Mouse (Mus musculus) NIH3T3 (cell line): ENCODE data around the gene Il23a.
A peak's percentile ranks its signal among the peaks of the same experiment; 100 is the strongest.
"Not testable (repeated sequence)": the region's sequence is repeated elsewhere in the genome, so short reads cannot be mapped to it uniquely, and the experiment has no call there.

Experiments
- DNase-seq: peaks from one replicate; pipeline ENCODE4 v3.0.0-alpha.2; 2012; ENCODE audit warnings: low read depth

Il23a gene

DNA sequence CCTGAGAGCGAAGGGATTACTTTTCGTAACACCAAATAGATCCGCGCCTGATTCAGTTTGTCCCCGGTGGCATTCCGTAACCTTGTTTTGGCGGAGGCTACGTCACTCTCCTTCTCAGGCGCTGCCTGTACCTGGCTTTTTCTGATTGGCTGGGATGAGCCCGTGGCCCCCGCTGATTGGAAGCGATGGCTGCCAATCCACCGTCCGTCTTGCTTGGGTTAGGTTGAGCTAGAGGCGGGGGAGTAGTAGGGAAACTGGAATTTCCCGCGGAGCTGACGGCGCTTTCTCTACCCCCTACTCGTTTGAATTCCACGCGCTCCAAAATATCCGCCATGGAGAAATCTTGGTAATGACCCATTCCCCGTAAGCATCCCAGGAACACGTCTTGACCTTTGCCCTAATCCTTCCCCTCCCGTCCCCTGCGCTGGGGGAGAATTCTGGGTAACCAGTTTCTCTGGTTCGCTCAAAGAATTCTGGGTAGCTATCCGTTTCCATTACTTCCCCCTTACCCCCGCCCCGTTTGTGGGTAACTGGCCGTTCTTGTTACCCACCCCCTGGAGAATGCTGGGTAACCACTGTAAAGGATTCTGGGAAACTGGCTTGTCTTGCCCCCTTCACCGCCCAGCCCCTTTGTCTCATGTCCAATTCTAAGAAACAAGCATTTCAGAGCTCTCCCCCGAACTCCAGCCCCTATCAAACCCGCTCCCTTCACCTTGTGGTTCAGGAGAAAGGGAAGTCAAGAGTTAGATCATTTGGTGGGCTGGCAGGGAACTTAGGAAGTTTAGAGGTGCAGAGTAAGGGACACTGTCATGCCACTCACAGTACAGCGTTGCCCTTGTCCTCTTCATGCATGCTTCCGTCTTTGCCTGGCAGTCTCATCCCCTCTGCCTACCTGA is 4.8 kb upstream of the Il23a start, which contains the start of gene Pan2:
Gene Pan2, plus strand, starts transcription at position 210 of the 896 bp plus-strand sequence.
- DNase-seq, result peak; percentile 100

DNA sequence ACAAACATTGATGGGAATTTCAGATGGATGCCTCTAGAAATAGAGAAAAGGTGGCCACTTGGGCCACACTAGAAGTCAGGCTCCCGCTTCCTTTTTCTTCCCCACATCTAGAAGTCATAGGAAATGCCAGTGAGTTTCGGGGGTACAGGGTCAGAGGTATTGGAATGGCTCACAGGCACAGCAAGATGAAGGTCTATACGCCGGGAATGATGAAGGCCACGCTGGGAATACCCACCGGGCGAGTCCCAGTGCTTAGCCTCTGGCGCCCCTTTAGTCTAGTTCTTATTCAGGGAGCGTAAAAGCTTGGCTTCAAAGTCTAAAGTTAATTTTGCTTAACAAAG is 4.2 kb upstream of the Il23a start:
- no peak for DNase-seq

DNA sequence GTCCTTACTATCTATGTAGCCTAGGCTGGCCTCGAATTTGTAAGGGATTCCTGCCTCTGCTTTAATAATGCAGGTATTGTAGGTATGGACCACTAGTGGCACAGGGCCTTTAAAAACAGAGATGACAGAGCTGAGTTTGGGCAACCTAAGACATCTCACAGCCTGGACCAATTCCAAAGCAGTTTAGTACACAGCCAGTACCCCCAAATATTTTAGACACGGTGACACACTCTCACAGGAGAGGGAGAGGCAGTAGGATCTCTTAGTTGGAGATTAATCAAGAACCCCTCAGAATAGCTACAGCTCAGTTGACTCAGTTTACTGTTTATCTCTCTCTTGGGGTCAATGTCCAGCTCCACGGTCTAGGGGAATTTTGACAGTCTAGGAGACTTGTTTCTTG is 3.8 kb upstream of the Il23a start:
- peak; percentile 37 for DNase-seq

DNA sequence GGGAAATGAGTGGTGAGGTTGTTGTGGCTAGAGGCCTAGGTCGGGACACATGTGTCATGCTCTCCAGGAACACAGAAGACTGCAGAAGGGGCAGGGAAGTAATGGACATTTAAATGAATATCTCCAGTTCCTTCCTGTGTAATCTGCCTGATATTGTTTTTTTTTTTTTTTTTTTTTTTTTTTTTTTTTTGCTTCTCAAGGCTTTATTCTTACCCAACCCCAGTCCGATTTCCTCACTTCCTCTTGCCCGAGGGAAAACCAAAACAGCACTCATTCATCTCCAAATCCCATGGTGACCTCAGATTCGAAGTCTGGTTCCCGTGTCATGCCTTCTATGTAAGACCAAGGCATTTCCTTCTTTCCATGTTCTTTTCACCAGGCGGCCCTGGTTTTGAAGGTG is 309 bp downstream of the Il23a start:
- peak; percentile 61 for DNase-seq

DNA sequence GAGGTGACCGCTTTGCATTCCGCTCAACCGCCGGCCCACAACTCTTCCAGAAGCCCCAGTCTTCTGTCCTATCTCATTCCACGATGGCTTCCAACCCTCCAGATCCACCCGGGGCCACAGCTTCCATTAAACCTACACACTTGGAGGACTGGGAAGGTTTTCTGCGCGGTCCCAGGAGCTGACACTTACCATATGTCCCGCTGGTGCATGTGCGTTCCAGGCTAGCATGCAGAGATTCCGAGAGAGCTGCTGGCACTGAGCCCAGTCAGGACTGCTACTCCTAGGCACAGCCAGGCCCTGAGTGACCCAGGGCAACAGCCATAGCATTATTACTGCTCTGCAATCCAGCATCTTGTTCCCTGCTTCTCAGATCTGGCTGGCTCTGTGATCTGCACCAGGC is 930 bp downstream of the Il23a start:
- peak; percentile 22 for DNase-seq

DNA sequence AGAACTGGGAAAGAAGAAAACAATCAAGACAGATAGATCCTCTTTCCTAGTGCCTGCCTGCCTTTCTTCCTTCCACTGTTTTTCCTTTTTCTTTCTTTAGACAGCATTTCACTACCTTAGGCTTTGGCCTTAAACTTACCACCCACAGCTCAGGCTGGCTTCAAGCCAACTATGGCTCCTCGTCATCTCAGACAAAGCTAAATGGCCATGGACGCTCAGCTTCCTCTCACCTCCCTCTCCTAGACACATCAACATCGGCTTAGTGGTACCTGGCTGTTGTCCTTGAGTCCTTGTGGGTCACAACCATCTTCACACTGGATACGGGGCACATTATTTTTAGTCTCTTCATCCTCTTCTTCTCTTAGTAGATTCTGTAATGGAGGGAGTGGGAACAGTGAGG is 1.3 kb downstream of the Il23a start:
- DNase-seq, result peak; percentile 13

DNA sequence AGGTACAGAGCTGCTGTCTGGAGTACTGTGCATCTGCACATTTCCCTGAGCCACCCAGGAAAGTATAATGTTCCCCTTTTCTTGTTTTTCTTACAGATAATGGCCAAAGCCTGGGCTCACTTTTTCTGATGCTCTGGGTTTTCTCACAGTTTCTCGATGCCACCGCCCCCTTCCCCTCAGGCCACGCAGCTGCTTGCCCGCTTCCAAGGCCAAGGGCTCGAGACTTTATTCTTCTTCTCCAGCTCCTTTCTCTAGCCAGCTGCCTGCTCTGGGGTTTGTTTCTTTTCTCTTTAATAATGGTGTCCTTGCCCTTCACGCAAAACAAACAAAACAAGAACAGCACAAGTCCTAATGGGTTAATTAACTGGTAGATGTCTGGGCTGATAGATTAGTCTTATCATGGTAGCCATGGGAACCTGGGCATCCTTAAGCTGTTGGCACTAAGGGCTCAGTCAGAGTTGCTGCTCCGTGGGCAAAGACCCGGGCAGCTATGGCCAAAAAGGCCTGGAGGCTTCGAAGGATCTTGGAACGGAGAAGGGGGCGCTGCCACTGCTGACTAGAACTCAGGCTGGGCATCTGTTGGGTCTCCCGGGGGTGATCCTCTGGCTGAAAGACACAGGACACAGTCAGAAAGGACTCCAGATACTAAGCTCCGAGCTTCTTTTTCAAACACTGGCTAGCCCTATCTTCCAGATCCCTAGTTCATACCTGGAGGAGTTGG is 2.0 kb downstream of the Il23a start:
- DNase-seq, result no peak

DNA sequence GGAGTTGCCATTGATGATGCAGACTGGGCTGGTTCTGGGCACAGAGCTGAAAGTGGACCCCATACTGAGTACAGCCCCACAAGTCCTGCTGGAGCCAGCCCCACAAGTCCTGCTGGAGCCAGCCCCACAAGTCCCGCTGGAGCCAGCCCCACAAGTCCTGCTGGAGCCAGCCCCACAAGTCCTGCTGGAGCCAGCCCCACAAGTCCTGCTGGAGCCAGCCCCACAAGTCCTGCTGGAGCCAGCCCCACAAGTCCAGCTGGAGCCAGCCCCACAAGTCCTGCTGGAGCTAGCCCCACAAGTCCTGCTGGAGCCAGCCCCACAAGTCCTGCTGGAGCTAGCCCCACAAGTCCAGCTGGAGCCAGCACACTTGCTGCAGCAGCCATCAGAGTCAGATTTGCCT is 8.0 kb downstream of the Il23a start:
- DNase-seq, result not testable (repeated sequence)

DNA sequence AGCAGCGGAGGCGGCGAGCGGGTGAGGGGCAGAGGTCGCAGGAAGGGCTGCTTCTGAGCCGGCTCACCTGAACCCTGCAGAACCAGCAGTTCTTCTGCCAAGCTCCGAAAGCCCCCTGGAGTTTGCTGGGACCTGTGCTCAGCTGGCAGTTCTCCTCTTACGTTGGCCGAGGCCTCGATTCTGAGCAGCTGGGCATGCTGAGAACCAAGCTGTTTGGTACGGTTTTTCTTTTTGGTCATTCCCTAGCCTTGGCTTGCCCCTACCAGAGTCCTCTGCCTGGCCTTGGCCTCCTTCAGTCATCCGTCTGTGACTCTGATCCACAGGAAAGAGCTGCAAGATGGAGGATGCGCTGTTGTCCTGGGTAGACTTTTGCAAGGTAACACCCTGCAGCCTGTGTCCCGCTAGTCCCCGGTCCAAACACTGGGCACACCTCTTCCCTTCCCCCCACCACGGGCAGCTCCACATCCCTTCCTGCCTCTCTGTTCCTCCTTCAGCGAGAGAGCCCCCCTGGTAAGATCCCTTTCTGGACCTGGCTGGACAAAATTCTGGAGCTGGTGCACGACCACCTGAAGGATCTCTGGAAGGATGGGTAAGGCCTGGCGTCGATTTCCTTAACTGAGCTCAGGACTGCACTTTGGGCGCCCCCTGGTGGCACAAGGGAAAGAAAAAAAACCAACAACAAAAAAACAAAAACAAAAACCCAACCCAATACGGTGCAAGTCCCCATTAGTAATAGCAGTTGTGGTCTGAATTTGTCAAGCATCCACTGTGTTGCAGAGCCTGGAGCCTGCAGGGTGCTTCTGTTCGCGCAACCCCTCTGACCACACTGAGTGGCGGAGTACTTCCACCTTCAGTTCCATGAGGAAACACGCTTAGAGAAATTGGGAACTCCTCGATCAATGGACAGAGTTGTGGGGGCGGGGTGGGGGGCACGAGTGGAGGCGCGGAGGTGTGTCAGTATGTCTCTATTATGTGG is 14.7 kb downstream of the Il23a start:
- DNase-seq, result peak; percentile 90

DNA sequence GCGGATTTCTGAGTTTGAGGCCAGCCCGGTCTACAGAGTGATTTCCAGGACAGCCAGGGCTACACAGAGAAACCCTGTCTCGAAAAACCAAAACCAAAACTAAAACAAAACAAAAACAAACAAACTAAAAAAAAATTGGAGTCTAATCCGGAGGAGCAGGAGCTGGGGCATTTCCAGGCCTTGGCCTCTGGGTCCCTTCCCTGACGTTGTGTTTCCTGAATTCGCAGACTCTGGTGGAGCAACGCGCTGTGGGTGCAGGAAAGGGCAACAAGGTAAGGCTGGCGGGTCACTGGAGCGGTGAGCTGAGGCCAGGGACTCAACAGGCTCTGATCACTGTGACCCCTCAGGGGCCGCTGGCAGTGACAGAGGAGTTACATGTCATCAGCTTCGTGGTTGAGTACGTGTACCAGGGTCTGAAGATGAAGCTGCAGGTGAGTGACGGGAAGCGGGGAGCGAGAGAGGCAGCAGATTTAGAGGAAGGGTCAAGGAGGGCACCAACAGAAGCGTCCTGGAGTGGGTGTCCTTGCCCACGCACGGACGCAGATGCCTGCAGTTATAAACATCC is 15.6 kb downstream of the Il23a start:
- no peak for DNase-seq

DNA sequence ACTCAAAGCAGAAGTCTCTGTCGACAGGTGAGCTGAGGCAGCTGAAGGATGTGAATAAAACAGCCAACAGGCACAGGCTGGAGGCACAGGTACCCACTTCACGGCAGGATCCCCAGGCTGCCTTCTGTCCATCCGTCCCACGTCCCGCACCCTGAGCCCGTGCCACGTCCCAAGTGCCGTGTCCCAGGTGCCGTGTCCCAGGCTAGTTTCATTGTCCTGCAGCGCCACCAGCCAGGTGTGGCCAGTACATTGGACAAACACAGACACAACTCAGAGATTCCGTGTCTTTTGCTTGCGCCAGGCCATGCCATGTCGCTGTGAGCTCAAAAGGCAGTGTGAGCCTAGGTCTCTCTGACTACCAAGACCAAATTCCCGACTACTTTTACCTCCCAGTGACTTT is 16.9 kb downstream of the Il23a start:
- no peak for DNase-seq

DNA sequence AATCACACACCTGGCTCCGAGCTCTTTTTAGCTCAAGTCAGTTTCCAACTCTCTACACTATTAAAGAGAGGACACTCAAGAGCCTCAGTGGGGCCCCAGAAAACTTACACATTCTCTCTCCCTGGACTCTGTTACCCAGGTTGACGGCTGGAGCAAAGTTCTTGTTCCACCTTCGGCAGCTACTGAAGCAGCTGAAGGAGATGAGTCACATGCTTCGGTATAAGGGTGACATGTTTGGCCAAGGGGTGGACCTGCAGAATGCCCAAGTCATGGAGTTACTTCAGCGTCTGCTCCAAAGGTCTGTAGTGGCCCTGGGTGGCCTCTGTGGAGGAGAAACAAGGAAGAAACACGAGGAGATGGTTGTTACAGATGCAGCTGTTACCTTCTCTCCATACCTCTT is 17.6 kb downstream of the Il23a start:
- no peak for DNase-seq

DNA sequence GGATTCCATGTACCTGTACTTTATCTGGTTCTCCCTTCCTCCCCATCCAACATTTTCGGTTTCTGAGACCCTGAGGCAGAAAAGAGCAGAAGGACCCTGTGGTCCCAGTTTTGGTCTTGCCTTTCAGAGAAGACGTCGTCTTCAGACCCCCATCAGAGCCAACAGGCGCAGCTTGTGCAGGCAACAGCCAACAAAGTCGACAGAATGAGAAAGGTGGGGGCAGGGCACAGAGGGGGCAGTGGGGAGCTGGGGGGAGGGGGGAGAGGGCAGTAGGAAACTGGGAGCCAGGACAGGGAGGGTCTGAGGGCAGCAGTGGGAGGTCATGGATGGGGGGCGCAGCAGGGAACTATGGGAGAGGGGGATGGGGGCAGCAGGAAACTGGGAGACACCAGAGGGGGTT is 20.4 kb downstream of the Il23a start:
- no peak for DNase-seq

DNA sequence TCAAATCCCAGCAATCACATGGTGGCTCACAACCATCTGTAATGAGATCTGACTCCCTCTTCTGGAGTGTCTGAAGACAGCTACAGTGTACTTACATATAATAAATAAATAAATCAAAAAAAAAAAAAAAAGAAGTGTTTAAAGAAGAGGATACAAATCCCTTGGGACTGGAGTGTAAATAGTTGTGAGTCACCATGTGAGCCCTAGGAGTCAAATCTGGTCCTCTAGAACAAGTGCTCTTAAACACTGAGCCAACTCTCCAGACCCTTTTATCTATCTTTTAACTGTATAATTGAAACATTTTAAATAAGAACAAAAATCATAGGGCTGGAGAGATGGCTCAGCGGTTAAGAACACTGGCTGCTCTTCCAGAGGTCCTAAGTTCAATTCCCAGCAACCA is 23.2 kb downstream of the Il23a start:
- DNase-seq, result not testable (repeated sequence)

DNA sequence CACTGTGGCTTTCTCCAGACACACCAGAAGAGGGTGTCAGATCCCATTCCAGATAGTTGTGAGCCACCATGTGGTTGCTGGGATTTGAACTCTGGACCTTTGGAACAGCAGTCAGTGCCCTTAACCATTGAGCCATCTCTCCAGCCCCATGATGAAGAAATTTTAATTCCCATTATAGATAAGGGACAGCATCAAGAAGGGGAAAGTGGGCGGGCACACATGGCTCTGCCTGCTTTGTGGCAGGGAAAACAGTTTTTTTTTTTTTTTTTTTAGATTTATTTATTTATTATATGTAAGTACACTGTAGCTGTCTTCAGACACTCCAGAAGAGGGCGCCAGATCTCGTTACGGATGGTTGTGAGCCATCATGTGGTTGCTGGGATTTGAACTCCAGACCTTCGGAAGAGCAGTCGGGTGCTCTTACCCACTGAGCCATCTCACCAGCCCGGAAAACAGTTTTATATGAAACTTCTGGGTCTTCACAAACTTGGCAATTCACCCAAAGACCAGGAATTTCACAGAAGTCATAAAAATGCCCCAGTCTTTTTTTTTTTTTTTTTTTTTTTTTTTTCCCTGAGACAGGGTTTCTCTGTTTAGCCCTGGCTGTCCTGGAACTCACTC is 25.6 kb downstream of the Il23a start:
- not testable (repeated sequence) for DNase-seq

DNA sequence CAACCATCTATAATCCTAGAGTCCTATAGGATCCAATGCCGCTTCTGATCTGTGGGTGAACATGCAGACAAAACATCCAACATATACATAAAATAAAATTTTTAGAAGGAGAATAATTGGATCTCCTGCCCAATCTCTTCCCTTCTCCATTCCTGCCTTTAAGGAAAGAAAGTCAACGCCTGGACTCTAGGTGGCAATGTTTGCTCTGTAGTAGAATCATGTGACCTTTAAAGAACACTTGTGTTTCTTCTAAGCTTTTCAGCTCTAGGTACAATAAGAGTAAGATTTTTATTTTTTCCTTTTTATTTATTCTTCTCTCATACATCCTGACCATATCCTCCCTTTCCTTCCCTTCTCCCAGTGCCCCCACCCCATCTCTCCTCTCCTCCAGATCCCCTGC is 26.7 kb downstream of the Il23a start:
- no peak for DNase-seq

DNA sequence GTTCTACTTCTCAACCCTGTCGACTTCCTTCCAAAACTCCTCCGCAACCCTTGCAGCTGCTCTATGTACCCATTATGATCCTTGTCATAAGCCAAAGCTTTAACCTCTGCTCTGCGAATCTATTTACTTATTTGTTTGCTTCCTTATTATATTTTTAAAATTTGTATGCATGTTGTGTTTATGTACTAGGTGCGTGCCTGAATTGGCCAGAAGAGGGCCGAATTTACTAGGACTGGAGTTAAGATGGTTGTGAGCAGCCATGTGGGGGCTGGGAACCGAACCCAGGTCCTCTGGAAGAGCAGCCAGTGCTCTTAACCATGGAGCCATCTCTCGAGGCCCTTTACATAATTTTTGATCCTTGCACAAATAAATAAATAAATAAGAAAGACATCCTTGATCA is 27.7 kb downstream of the Il23a start:
- DNase-seq, result peak; percentile 49

DNA sequence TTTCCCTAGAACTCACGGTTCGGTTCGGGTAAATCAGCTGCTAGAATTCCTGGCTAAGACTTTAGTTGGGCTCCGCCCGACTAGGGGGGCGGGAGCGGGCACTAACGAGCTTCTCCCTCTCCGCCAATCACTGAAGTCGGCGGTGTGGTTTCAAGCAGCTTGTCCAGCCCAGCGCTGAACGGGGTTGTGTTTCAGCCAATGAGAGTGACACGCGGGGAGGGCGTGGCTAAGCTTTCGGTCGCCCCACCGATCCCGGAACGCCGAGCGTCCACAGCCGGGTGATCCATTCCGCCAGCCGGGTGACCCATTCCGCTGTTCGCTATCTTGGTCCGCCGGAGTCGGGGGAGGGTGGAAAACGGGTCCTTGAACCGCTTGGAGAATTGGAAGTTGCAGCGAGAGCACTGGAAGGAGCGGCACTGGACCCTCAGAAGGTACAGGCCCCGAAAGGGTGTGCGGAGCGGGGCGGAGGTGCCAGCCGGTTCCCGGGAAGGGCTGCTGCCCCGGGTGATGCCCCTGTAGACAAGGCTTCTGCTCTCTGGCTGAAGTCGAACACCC is 28.2 kb downstream of the Il23a start, which contains the start of gene Stat2:
Gene Stat2, plus strand, starts transcription at position 273 of the 555 bp plus-strand sequence.
- peak; percentile 100 for DNase-seq

DNA sequence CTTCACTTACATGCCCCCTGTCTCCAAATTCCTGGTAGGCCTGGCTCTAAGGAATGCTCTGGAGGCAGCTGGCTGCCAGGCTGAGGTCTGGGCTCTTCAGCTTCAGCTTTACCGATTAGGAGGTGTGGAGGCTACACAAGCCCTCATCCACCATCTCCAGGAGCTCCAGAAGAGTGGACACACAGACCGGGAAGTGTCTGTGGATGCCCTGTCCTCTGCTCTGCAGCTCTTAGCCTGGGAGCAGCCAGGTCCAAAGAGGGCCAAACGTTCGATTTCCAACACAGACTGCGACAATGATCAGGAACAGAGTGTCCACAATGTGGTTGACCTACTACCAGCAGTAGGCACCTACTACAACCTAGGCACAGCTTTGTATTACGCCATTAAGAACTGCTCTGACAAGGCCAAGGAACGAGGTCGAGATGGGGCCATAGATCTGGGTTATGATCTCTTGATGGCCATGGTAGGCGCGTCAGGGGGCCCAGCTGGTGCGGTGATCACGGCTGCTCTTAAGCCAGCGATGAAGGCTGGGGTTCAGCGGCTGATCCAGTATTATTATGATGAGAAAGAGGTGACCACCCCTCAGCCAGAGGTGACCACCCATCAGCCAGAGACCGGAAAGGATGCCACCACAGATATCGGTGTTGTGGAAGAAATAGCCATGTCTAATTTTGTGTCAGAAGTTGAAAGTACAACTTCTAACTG is 29.2 kb downstream of the Il23a start:
- no peak for DNase-seq

DNA sequence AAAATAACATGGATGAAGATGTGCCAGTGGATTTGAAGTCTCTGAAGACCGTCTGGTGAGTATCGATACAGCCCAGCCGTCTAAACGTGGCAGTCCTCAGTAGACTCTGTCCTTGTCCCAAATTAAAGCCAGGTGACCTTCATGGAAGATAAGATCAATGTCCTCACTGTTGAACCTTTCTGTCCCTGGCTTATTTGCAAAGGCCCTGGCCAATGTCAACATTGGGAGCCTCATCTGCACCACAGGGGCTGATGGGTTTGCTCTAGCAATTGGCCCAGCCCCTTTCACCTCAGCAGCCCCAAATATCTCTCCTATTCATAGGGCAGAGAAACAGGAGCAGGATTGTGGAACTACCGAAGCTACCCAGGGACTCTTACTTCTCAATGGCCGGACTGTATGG is 30.2 kb downstream of the Il23a start, which contains the start of gene Apof:
Gene Apof, plus strand, starts transcription at position 301 of the 400 bp plus-strand sequence.
- DNase-seq, result no peak
